Mouse (Mus musculus) limb, embryonic 15.5 days (tissue): Measurements from ENCODE around the gene Mrpl43. TPM values are rescaled to one million over a fixed set of nuclear protein-coding genes. Genes with fewer than 3 reads are reported as not detected.

ENCODE experiments used
- ATAC-seq: fragments of 200-750 bp; cut with Nextera tagmentation; 2 replicates; pipeline ENCODE4 v1.8.0; 2017; ENCODE audit warnings: low read depth, moderate TSS enrichment; ENCODE audit not compliant: insufficient number of reproducible peaks, low FRiP score, low TSS enrichment
- H3K27ac ChIP-seq: fragments of 300-500 bp; sonication (generic); 2 replicates; pipeline ENCODE4 v1.5.1; 2015; ENCODE audit warnings: moderate library complexity, mild to moderate bottlenecking, inconsistent platforms
- H3K27me3 ChIP-seq: fragments of 300-500 bp; sonication (generic); 2 replicates; pipeline ENCODE4 v1.6.1; 2015; ENCODE audit warnings: inconsistent platforms
- H3K36me3 ChIP-seq: fragments of 300-500 bp; sonication (generic); 2 replicates; pipeline ENCODE4 v1.6.1; 2015; ENCODE audit warnings: inconsistent platforms
- H3K4me1 ChIP-seq: fragments of 300-500 bp; sonication (generic); 2 replicates; pipeline ENCODE4 v1.6.1; 2015; ENCODE audit warnings: inconsistent platforms
- H3K4me2 ChIP-seq: fragments of 300-500 bp; sonication (generic); 2 replicates; pipeline ENCODE4 v1.6.1; 2015; ENCODE audit warnings: mild to moderate bottlenecking, inconsistent platforms
- H3K4me3 ChIP-seq: fragments of 300-500 bp; sonication (generic); 2 replicates; pipeline ENCODE4 v1.5.1; 2015; ENCODE audit warnings: mild to moderate bottlenecking, inconsistent platforms
- H3K9ac ChIP-seq: fragments of 300-500 bp; sonication (generic); 2 replicates; pipeline ENCODE4 v1.6.1; 2015; ENCODE audit warnings: inconsistent platforms
- H3K9me3 ChIP-seq: fragments of 300-500 bp; sonication (generic); 2 replicates; pipeline ENCODE4 v1.6.1; 2016; ENCODE audit warnings: inconsistent platforms
- whole genome bisulfite sequencing: fragments of 180-500 bp; shearing (Covaris S2); methylation state at CpG from one replicate; pipeline ENCODE4 v1.1.7; 2015; 5-methylcytosine and 5-hydroxymethylcytosine counted together
- polyA plus RNA-seq: library from polyadenylated mRNA; unstranded; fragments of >200 nt; fragmentation: Nextera tagmentation; extraction: Ambion mirVana; gene quantifications from 2 replicates; pipeline ENCODE4 v1.2.1, GENCODE M21; 2015

Mrpl43 gene
- polyA plus RNA-seq, 1 experiment from 2014 or later = 65.1 TPM

GRCm38 (mm10) chr19:45015518-45016281 is 9.5 kb upstream of the Mrpl43 start:
- peak overlapping the region; percentile 67 for H3K4me3 ChIP-seq
- peak overlapping the region; percentile 99 for H3K27ac ChIP-seq
- peaks cover 68% of the 10 kb centered on the region for H3K4me1 ChIP-seq
- peak; percentile 27; the same call in 1 of the 2 replicates for ATAC-seq
- peaks cover 19% of the 10 kb centered on the region for H3K36me3 ChIP-seq
- H3K9ac ChIP-seq = peak overlapping the region; percentile 45
- H3K9me3 ChIP-seq = no peaks in the 10 kb centered on the region
- WGBS = 0% methylated on average over 34 of the region's 34 CpGs
- peak overlapping the region; percentile 90 for H3K4me2 ChIP-seq
- no peaks in the 10 kb centered on the region for H3K27me3 ChIP-seq

GRCm38 (mm10) chr19:45014981-45015402 is 8.8 kb upstream of the Mrpl43 start:
- peak overlapping the region; percentile 45 for H3K9ac ChIP-seq
- H3K36me3 ChIP-seq = peaks cover 26% of the 10 kb centered on the region
- ATAC-seq = no peak
- under 1% methylated on average over 25 of the region's 25 CpGs for WGBS
- H3K27ac ChIP-seq = peak overlapping the region; percentile 99
- no peaks in the 10 kb centered on the region for H3K27me3 ChIP-seq
- peak overlapping the region; percentile 67 for H3K4me3 ChIP-seq
- no peaks in the 10 kb centered on the region for H3K9me3 ChIP-seq
- peak overlapping the region; percentile 90 for H3K4me2 ChIP-seq
- H3K4me1 ChIP-seq = peaks cover 61% of the 10 kb centered on the region

- Histone ChIP-seq H3K4me3 (peak within 1 kb of the TSS; percentile 67), H3K36me3 (peaks cover 30% of the 10 kb centered on the region), H3K27ac (peak within 1 kb of the TSS; percentile 99), H3K9me3 (no peaks in the 10 kb centered on the region), H3K4me1 (peaks cover 56% of the 10 kb centered on the region), H3K27me3 (no peaks in the 10 kb centered on the region), H3K9ac (peak within 1 kb of the TSS; percentile 45), H3K4me2 (peak within 1 kb of the TSS; percentile 90)
- 4% methylated on average over 10 of the region's 10 CpGs for WGBS
- ATAC-seq = no peak
These were observed 8.2 kb upstream of the Mrpl43 start, which contains the start of gene Lzts2 for GRCm38 (mm10) chr19:45014335-45014971. Lzts2 (plus strand) TSS chr19:45014414.

DNA sequence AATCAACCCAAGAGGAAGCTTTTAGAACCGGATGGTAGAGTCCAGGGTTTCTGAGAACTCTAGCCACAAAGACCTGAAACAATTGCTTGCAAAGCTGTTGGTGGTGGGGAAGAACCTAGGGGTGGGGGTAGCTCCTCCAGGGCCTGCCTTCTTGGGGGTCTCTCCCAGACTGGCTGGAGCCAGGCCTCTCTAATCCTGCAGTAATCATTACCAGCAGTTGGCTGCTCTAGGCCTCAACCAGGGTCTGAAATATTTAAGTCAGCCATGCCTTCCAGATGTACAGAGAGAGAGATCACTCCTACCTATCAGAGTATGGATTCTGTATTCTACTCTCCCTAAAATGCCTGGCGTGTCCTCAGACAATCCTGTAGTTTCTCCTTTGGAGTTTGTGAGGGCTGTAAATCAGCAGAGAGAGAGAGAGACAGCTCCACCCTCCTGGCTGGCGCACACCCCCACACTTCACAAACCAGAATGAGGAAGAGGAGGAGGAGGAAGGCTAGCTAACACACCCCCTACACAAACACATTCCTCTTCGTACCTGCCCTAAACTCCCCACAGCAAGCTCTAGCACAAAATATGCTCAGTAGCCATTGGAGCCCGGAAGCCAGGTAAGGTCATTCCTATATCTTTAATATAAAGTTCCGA is 7.5 kb upstream of the Mrpl43 start:
- H3K4me2 ChIP-seq = peak overlapping the region; percentile 90; the same call in 1 of the 2 replicates
- H3K27me3 ChIP-seq = no peaks in the 10 kb centered on the region
- no peak overlapping the region for H3K9ac ChIP-seq
- H3K4me1 ChIP-seq = peaks cover 50% of the 10 kb centered on the region
- peaks cover 30% of the 10 kb centered on the region for H3K36me3 ChIP-seq
- peak overlapping the region; percentile 99 for H3K27ac ChIP-seq
- WGBS = 34% methylated on average over 6 of the region's 6 CpGs
- no peaks in the 10 kb centered on the region for H3K9me3 ChIP-seq
- ATAC-seq = no peak
- no peak overlapping the region for H3K4me3 ChIP-seq

DNA sequence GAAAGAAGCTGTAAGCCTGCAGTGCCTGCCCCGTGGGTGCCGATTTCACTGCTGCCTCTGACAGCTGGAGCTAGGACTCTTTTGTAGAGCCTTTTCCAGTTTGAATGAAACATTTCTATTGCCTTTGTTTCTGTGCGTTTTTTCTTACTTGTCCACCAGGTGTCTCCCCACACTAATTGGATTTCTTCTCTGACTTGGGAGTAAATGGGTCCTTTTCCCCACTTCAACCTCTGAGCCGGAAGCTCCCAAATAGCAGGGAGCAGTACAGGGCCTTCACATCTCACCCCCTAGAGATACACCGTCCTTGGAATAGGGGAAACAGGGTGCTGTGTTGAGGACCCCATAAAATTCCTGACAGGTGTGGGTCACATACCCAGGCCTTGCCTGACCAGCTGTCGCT is 6.4 kb upstream of the Mrpl43 start:
- H3K4me2 ChIP-seq = no peak overlapping the region
- H3K4me1 ChIP-seq = peaks cover 58% of the 10 kb centered on the region
- 23% methylated on average over 6 of the region's 6 CpGs for WGBS
- no peak overlapping the region for H3K9ac ChIP-seq
- no peak for ATAC-seq
- no peaks in the 10 kb centered on the region for H3K27me3 ChIP-seq
- peak overlapping the region; percentile 99; the same call in 1 of the 2 replicates for H3K27ac ChIP-seq
- no peak overlapping the region for H3K4me3 ChIP-seq
- no peaks in the 10 kb centered on the region for H3K9me3 ChIP-seq
- peaks cover 37% of the 10 kb centered on the region for H3K36me3 ChIP-seq

DNA sequence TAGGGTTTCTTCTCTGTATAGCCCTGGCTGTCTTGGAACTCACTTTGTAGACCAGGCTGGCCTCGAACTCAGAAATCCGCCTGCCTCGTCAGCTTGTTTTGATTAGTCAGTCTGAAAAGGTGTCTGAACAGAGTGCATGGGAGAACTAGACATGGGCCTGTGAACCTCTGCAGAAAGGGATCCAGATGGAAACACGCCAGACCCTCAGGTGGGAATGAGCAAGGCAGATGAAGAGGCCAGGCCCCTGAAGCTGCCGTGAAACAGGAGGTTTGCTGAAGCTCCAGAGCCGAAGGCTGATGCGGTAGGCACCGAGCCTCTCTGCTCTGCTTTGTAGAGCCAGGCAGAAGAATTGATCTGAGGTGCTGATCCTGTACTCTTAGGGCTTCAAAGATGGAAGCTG is 6.0 kb upstream of the Mrpl43 start:
- Histone ChIP-seq H3K4me3 (no peak overlapping the region), H3K4me2 (no peak overlapping the region), H3K9me3 (no peaks in the 10 kb centered on the region), H3K27me3 (no peaks in the 10 kb centered on the region), H3K9ac (no peak overlapping the region), H3K4me1 (peaks cover 59% of the 10 kb centered on the region), H3K27ac (no peak overlapping the region), H3K36me3 (peaks cover 37% of the 10 kb centered on the region)
- ATAC-seq = no peak
- WGBS = 73% methylated on average over 8 of the region's 8 CpGs

GRCm38 (mm10) chr19:45010646-45011045 is 4.4 kb upstream of the Mrpl43 start:
- Histone ChIP-seq H3K4me1 (peaks cover 54% of the 10 kb centered on the region), H3K36me3 (peaks cover 37% of the 10 kb centered on the region), H3K27ac (no peak overlapping the region), H3K4me3 (no peak overlapping the region), H3K9me3 (no peaks in the 10 kb centered on the region), H3K9ac (no peak overlapping the region), H3K4me2 (no peak overlapping the region), H3K27me3 (no peaks in the 10 kb centered on the region)
- WGBS = 88% methylated on average over 4 of the region's 4 CpGs
- ATAC-seq = no peak

DNA sequence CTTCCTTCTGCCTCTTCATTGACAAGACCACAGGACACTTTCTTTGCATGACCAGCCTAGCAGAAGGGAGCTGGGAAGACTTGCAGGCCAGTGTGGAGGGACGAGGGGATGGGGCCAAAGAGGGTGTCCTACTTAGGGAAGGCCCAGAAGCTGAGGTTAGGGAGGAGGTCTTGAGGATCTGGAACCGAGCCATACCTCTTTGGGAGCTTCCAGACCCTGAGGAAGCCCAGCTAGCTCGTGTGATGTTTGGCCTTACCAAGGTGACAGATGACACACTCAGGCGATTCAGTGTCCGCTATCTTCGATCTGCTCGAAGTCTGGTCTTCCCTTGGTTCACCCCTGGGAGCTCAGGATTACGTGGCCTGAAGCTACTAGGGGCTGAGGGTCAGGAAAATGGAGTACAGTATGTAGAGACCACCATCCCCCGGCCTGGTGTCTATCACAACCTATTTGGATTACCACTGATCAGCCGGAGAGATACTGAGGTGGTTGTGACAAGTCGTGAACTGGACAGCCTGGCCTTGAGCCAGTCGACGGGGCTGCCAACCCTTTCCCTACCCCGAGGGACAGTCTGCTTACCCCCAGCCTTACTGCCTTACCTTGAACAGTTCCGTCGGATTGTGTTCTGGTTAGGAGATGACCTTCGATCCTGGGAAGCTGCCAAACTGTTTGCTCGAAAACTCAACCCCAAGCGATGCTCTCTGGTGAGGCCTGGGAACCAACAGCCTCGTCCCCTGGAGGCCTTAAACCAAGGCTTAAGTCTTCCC is 1.4 kb upstream of the Mrpl43 start:
- 0 out of 2 replicates have a peak overlapping the region, but pooled peaks have one; percentile 86 for H3K27ac ChIP-seq
- peaks cover 32% of the 10 kb centered on the region for H3K4me1 ChIP-seq
- WGBS = 90% methylated on average over 20 of the region's 20 CpGs
- H3K4me2 ChIP-seq = peak overlapping the region; percentile 82
- ATAC-seq = no peak
- H3K36me3 ChIP-seq = peaks cover 53% of the 10 kb centered on the region
- peak overlapping the region; percentile 96 for H3K4me3 ChIP-seq
- H3K9ac ChIP-seq = no peak overlapping the region
- H3K27me3 ChIP-seq = no peaks in the 10 kb centered on the region
- H3K9me3 ChIP-seq = no peaks in the 10 kb centered on the region

DNA sequence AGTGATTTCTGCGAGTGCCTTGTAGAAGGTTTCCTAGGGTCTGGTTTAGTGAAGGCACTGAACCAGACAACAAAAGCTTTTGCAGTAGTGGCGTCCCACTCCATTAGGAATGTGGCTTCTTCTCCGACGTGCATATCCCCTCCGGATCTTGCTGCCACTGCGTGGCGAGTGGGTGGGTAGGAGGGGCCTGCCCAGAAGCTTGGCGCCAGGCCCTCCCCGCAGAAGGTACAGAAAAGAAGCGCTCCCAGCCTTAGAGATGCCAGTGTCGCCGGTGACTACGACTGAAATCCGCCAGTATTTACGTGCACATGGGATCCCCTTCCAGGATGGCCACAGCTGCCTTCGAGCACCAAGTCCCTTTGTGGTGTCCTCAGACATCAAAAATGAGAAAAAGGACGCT is 779 bp upstream of the Mrpl43 start:
- peak overlapping the region; percentile 82 for H3K4me2 ChIP-seq
- H3K4me1 ChIP-seq = peaks cover 28% of the 10 kb centered on the region
- H3K9ac ChIP-seq = peak overlapping the region; percentile 72
- no peak for ATAC-seq
- H3K4me3 ChIP-seq = peak overlapping the region; percentile 96
- peaks cover 54% of the 10 kb centered on the region for H3K36me3 ChIP-seq
- no peaks in the 10 kb centered on the region for H3K9me3 ChIP-seq
- H3K27me3 ChIP-seq = no peaks in the 10 kb centered on the region
- H3K27ac ChIP-seq = peak overlapping the region; percentile 86
- 34% methylated on average over 17 of the region's 17 CpGs for WGBS

- WGBS = 11% methylated on average over 16 of the region's 16 CpGs
- H3K36me3 ChIP-seq = peaks cover 53% of the 10 kb centered on the region
These were observed 798 bp downstream of the Mrpl43 start, which contains the start of gene Twnk for GRCm38 (mm10) chr19:45005444-45005843. Twnk (plus strand) TSS chr19:45005663.

GRCm38 (mm10) chr19:45003740-45004516 is 2.3 kb downstream of the Mrpl43 start:
- H3K27me3 ChIP-seq = no peaks in the 10 kb centered on the region
- H3K27ac ChIP-seq = no peak overlapping the region
- H3K4me3 ChIP-seq = no peak overlapping the region
- no peak overlapping the region for H3K9ac ChIP-seq
- H3K4me1 ChIP-seq = peaks cover 28% of the 10 kb centered on the region
- no peaks in the 10 kb centered on the region for H3K9me3 ChIP-seq
- ATAC-seq = no peak
- 84% methylated on average over 7 of the region's 7 CpGs for WGBS
- H3K4me2 ChIP-seq = no peak overlapping the region
- peaks cover 53% of the 10 kb centered on the region for H3K36me3 ChIP-seq

More at GRCm38 (mm10) chr19:45005444-45005843, 798 bp downstream of the Mrpl43 start, which contains the start of gene Twnk:
- Histone ChIP-seq H3K9ac (peak within 1 kb of the TSS; percentile 72), H3K27ac (peak within 1 kb of the TSS; percentile 86), H3K4me1 (peaks cover 28% of the 10 kb centered on the region), H3K9me3 (no peaks in the 10 kb centered on the region), H3K4me2 (peak within 1 kb of the TSS; percentile 82), H3K4me3 (peak within 1 kb of the TSS; percentile 96), H3K27me3 (no peaks in the 10 kb centered on the region)
- ATAC-seq = no peak
